Mouse (Mus musculus) neural tube, embryonic 14.5 days (tissue): ENCODE measurements at regions not wholly inside any gene's neighbourhood (a gene's known extent, or its start where the extent isn't known, plus 50 kb on each side); places are given as distances from the start of the nearest gene placed in this dataset.

Experiments
- ATAC-seq: fragments of 200-750 bp; cut with Nextera tagmentation; 2 replicates; pipeline ENCODE4 v1.8.0; 2017; ENCODE audit warnings: low read depth, mild to moderate bottlenecking, moderate TSS enrichment, moderate library complexity
- H3K27ac ChIP-seq: fragments of 300-500 bp; sonication (generic); 2 replicates; pipeline ENCODE4 v1.5.1; 2014; ENCODE audit warnings: low read depth, mild to moderate bottlenecking, control low read depth, low read length, moderate library complexity, mixed read lengths
- H3K27me3 ChIP-seq: fragments of 300-500 bp; sonication (generic); 2 replicates; pipeline ENCODE4 v1.6.1; 2014; ENCODE audit warnings: low read length; ENCODE audit not compliant: control insufficient read depth, insufficient read depth
- H3K36me3 ChIP-seq: fragments of 300-500 bp; sonication (generic); 2 replicates; pipeline ENCODE4 v1.6.1; 2014; ENCODE audit warnings: low read length, mixed read lengths; ENCODE audit not compliant: control insufficient read depth, insufficient read depth
- H3K4me1 ChIP-seq: fragments of 300-500 bp; sonication (generic); 2 replicates; pipeline ENCODE4 v1.6.1; 2014; ENCODE audit warnings: low read length; ENCODE audit not compliant: control insufficient read depth, insufficient read depth
- H3K4me2 ChIP-seq: fragments of 300-500 bp; sonication (generic); 2 replicates; pipeline ENCODE4 v1.6.1; 2014; ENCODE audit warnings: mild to moderate bottlenecking, low read depth, low read length, control low read depth
- H3K4me3 ChIP-seq: fragments of 300-500 bp; sonication (generic); 2 replicates; pipeline ENCODE4 v1.5.1; 2014; ENCODE audit warnings: low read depth, low read length, control low read depth, mixed read lengths
- H3K9ac ChIP-seq: fragments of 300-500 bp; sonication (generic); replicated peaks from 2 replicates; pipeline ENCODE4 v1.6.1; 2014; ENCODE audit warnings: low read depth, mild to moderate bottlenecking, control low read depth, low read length, mixed read lengths
- H3K9me3 ChIP-seq: fragments of 300-500 bp; sonication (generic); 2 replicates; pipeline ENCODE4 v1.6.1; 2016; ENCODE audit warnings: low read length; ENCODE audit not compliant: control insufficient read depth
- WGBS: fragments of 180-500 bp; shearing (Covaris S2); extraction: QIAGEN DNeasy Blood & Tissue Kit; methylation state at CpG from one replicate; pipeline ENCODE4 v1.1.7; 2014; 5-methylcytosine and 5-hydroxymethylcytosine counted together

DNA sequence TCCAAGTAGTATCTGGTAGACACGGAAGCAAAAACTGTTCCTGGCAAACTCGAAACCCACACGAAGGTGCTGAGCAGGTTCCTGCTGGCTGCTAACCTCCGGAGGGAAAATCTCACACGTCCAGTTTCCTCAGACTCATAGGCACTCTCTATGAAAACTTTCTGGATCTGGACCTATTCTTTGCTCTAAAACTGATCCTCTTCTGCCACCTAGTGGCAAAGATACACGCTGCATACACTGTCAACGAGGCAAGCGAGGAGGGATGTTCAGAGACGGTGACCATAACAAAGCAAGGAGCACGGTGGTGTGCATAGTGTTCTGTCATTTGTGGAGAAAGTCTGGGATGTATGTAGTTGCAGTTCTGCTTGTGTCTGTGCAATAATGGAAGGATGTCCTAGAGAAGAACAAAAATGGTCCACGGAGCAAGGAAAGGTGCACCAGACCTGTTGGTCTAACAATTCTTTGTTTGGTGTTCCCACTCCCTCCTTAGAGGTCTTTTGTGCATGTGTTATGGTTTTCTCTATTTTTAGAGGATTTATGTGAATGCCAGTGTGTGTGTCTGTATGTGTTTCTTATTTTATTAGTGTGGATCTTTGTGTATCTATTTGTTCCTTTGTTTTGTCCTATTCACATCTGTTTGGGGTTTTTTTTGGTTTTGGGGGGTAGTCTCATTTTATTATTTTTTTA is 57.0 kb upstream of the Siglech start:
- no peak overlapping the region for H3K27ac ChIP-seq
- H3K4me2 ChIP-seq, result no peak overlapping the region
- WGBS, result 10% methylated on average over 11 of the region's 11 CpGs
- peak overlapping the region; percentile 42; the same call in 1 of the 2 replicates for H3K9ac ChIP-seq
- peak; percentile 98 for ATAC-seq
- no peaks in the 10 kb centered on the region for H3K36me3 ChIP-seq
- no peak overlapping the region for H3K4me3 ChIP-seq
- no peaks in the 10 kb centered on the region for H3K4me1 ChIP-seq
- H3K9me3 ChIP-seq, result no peaks in the 10 kb centered on the region
- no peaks in the 10 kb centered on the region for H3K27me3 ChIP-seq
